Mouse (Mus musculus): ENCODE measurements around the gene Zfyve28.

Zfyve28 gene

GRCm38 (mm10) chr5:34201396-34201795 lies 86.9 kb downstream of the Zfyve28 start:
- no peak for DNase-seq

- DNase-seq, result no peak
These were observed 89.6 kb downstream of the Zfyve28 start for GRCm38 (mm10) chr5:34198615-34199014.

GRCm38 (mm10) chr5:34197243-34197642 lies 91.0 kb downstream of the Zfyve28 start:
- no peak for DNase-seq

- DNase-seq, result no peak
These were observed 91.8 kb downstream of the Zfyve28 start for GRCm38 (mm10) chr5:34196423-34196822.

GRCm38 (mm10) chr5:34195786-34196185 lies 92.5 kb downstream of the Zfyve28 start:
- DNase-seq, result no peak

- DNase-seq, result no peak
These were observed 93.1 kb downstream of the Zfyve28 start for GRCm38 (mm10) chr5:34194975-34195662.

- no peak for DNase-seq
These were observed 93.8 kb downstream of the Zfyve28 start for GRCm38 (mm10) chr5:34194426-34194825.

GRCm38 (mm10) chr5:34191843-34192242 lies 96.4 kb downstream of the Zfyve28 start:
- DNase-seq, result no peak

- no peak for DNase-seq
These were observed 97.2 kb downstream of the Zfyve28 start for GRCm38 (mm10) chr5:34191021-34191420.

GRCm38 (mm10) chr5:34189521-34189920 lies 98.7 kb downstream of the Zfyve28 start:
- no peak for DNase-seq

GRCm38 (mm10) chr5:34188856-34189255 lies 99.4 kb downstream of the Zfyve28 start:
- DNase-seq, result no peak

GRCm38 (mm10) chr5:34187601-34188316 lies 100.5 kb downstream of the Zfyve28 start, which contains the start of gene Mxd4:
TSS of gene Mxd4 (minus strand) at chr5:34187720.
- peak; percentile 97 for DNase-seq

- peak; percentile 60 for DNase-seq
These were observed 101.3 kb downstream of the Zfyve28 start for GRCm38 (mm10) chr5:34186961-34187391.

- peak; percentile 2 for DNase-seq
These were observed 101.9 kb downstream of the Zfyve28 start for GRCm38 (mm10) chr5:34186391-34186790.

GRCm38 (mm10) chr5:34185791-34186190 lies 102.5 kb downstream of the Zfyve28 start:
- peak; percentile 1 for DNase-seq

GRCm38 (mm10) chr5:34185051-34185580 lies 103.1 kb downstream of the Zfyve28 start:
- DNase-seq, result peak; percentile 1

- DNase-seq, result no peak
These were observed 104.3 kb downstream of the Zfyve28 start for GRCm38 (mm10) chr5:34183976-34184375.

- peak; percentile 7 for DNase-seq
These were observed 104.9 kb downstream of the Zfyve28 start for GRCm38 (mm10) chr5:34183156-34183880.

GRCm38 (mm10) chr5:34182486-34182885 lies 105.8 kb downstream of the Zfyve28 start:
- DNase-seq, result peak; percentile 1

GRCm38 (mm10) chr5:34177821-34178220 lies 110.4 kb downstream of the Zfyve28 start:
- DNase-seq, result no peak

GRCm38 (mm10) chr5:34177091-34177490 lies 111.2 kb downstream of the Zfyve28 start:
- DNase-seq, result no peak

GRCm38 (mm10) chr5:34176691-34177090 lies 111.6 kb downstream of the Zfyve28 start:
- DNase-seq, result no peak

GRCm38 (mm10) chr5:34175403-34175694 lies 112.9 kb downstream of the Zfyve28 start:
- DNase-seq, result no peak
